Mouse (Mus musculus) ovary, postnatal 14 days (tissue): ENCODE measurements around the gene Hirip3.
"Not testable (repeated sequence)": the region's sequence is repeated elsewhere in the genome, so short reads cannot be mapped to it uniquely, and the experiment has no call there.

Experiments used
- DNase-seq: peaks from one replicate; pipeline ENCODE4 v3.0.0; 2022; ENCODE audit warnings: low spot score

Gene Hirip3

DNA sequence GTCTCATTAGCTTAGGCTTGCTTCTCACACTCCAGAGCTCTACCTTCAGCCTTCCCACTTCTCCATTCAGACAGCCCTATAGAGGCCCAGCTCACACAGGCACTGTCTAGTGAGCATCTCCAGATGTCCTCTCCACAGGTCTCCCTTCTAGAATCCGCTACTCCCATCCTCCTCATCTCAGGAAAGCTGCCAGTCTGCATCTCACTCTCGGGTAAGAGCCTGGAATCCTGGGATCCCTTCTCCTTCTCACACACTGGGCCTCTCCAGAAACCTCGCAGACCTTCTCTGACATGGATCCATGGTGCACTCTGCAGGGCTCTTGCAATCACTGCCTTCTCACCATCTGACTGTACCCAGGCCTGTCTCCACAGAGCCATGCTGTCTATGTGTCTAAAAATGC is 6.1 kb upstream of the Hirip3 start:
- DNase-seq, result no peak

DNA sequence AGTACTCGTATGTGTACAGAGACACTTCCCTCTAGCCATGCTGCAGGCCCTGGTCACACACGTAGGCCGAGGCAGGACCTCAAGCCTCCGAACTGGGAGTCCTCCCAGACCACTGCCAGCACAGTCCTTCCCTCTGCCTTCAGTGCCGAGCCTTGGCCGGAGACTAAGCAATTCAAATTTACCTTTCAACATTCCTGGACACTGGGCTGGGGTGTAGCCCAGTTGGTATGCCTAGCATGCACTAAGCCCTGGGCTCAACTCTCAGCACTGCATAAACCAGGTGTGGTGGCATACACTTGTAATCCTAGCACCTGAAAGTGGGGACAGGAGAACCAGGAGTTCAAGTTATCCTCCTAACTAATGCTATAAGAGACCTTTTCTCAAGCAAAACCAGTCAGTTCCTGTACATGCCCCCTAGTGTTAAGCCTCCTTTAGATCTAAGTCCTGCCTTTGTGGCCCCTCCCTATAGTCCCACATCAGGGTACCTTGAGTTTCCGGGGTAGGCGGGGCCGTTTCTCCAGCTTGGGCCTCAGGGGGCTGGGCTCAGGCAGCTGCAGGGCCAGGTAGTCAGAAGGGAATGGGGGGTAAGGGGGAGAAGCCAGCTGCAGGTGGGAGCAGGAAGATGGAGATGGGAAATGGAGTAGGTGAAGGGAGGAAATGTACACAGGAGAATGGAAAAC is 4.9 kb upstream of the Hirip3 start:
- DNase-seq, result no peak

DNA sequence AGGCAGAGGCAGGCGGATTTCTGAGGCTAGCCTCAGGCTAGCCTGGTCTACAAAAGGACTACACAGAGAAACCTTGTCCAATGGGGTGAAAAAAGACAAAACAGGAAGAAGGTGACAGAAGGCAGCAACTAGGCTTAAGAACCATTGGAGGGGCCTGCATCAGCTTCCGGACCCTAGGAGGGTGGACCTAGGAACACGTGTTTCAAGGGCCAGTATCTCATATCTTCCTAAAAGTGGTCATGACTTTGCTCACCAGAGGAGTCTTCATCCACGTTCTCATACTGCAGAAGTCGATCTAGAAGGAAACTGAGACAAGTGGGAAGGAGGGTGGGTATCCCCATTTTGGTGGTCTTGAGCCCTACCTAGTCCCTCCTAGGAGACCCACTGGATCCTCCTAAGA is 785 bp upstream of the Hirip3 start:
- no peak for DNase-seq

DNA sequence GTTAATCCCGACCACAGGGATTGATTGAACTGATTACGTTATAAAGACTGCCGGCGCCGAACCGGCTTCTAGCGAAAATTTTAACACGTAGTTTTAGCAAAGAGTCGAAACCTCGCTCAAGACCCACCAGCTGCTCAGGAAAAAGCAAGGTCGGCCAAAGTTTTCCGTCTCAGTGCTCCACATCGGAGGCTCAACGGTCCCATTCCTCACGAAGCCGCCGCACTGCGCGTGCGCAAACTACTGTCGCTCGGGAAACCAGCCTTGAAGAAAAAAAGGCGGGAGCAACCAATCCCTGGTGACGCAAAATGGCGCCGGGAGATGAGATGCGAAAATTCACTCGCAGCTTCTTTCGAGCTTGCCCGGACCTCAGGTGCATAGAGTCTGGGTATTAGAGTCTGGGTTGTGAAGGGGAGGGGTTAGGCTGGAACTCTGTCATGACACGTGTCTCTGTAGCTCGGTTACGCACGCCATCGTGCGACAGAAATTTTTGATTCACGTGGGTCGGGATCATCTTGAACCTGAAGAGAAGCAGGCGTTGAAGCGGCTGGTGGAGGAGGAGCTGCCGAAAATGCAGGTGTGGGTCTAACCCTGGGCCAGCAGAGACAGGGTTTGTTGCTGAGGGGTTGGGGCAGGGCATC is 494 bp downstream of the Hirip3 start, which contains the start of gene Ino80e:
Gene Ino80e, minus strand, starts transcription at position 231 of the 638 bp plus-strand sequence.
- peak; percentile 91 for DNase-seq

DNA sequence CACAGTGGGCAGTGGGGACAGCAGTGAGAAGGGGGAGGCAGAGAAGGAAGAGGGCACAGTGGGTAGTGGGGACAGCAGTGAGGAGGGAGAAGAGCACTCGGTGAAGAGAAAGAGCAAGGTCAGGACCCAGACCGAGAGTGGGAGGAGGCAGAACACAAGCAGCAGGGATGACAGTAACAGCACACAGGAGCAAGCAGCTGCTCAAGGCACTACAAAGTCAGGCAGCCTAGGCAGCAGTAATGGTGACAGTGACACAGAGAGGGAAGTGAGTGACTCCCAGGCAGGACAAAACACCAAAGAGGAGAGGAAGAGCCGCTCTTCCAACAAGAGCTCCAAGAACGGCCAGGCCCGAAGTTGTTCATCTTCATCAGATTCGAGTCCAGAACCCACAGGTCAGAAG is 2.0 kb downstream of the Hirip3 start:
- no peak for DNase-seq

DNA sequence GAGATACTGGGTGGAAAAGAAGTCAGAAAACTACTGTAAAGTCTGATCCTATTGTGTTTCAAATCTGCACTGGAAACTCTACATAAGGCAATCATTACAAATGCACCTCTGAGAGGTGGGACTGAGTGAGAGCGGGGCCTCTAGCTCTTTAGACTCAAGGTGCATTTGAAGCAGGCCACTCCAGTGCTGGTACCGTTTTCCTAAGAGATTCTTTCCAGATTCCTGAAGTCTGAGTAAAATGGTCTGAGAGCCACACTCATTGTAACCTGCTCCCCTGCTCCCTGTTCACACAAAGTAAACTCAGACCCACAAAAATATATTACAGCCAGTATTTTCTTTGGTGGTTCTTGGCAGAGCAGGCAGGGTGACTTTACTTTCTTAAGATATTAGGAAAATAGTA is 5.8 kb downstream of the Hirip3 start:
- DNase-seq, result no peak

DNA sequence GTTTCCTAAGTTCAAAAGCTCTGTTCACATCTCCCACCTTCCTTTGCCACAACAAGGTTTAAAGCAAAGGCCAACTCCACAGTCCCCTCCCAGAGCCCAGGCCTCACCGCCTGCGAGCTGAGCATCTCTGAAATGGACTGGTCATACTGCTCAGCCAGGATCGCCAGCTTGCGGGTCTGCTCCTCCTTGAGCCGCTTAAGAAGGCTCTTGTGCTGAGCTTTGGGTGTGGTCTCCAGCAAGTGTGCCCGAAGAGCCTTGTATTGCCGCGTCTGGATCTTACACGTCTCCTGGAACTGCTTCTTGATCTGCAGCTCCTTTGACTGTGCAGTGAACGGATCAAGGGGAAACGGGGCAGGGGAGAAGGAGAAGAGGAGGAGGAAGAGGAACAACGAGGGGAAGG is 6.2 kb downstream of the Hirip3 start:
- DNase-seq, result no peak

DNA sequence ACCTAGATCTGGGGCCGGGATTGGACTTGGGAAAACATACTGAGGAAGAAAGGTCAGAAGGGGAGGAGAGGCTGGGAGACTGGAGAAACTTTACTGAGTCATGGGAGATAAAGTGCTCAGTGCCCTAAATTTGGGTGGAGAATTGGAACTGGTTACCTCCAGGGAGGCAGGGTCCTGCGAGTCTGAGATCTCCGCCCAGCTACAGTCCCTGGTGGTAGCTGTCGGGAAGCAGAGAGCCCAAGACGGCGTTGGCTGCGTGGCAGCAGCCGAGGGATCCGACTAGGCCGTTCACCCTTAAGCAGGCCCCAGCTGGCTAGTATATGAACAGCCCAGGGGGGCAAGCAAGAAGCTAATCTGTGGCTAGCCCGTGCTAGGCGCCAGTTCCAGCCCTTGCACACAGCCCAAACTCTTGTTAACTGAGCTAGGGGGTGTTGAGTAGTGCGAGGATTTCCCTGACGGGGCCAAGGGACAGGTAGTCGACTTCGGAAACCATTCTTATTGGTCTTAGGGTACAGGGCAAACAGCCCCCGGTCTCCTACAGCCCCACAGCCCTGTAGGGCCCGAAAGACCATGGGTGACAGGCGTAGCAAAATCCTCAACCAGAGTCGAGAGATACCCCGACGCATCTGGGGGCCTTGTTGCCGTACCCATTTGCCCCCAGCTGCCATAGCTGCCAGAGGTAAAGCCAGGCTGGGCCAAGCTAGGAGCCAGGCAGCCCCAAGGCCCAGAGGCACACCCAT is 8.2 kb downstream of the Hirip3 start:
- DNase-seq, result no peak

DNA sequence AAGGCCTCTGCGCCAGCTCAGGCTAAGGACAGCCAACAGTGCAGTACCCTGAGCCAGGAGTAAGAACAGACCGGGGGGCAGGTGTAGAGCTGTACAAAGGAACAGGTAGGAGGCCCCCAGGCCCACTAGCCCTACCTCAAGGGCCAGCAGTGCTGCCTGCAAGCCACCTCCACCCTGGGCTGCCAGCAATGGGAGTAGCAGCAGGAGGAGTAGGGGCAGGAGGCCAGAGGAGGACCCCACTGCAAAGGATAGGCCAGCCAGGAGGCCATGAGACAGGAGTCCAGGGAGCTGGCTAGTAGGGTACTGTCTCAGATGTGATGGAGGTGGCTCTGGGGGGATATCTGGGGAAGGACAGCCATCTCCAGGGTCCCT is 8.7 kb downstream of the Hirip3 start:
- DNase-seq, result no peak

DNA sequence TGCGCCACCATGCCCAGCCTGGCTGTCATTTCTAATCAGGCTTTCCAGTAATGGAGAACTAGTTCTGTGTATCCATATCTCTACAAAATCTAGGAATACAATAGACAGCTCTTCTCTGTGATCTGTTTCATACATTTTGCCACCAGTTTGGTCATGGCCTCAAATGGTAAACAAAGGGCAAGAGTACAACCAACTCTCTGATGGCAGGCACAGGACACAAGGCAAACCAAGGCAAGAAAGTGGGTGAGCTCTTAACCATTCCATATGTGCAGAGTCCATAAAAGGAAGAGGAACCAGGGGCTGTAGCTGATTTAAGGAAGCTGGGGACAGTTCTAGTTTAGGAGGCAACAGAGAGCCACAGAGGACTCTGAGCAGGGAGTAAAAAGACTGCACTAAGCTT is 15.5 kb downstream of the Hirip3 start:
- DNase-seq, result no peak

DNA sequence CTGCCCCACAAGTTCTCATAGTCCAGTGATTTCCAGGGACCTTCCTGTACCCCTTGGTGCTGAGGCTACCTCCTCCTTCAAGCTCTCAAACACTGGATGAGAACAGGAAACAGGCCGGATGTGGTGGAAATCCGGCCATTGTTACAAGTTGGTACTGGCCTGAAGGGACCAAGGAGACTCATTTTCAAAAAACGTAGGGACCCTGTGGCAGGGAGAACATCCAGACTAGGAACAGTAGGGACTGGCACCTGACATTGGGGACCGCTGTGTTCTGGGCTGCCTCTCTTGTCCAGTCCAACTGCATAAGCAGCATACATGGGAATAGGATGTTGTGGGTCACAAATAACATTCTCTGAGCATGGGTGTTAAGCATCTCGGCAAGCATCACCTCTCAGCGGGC is 19.3 kb downstream of the Hirip3 start:
- no peak for DNase-seq

DNA sequence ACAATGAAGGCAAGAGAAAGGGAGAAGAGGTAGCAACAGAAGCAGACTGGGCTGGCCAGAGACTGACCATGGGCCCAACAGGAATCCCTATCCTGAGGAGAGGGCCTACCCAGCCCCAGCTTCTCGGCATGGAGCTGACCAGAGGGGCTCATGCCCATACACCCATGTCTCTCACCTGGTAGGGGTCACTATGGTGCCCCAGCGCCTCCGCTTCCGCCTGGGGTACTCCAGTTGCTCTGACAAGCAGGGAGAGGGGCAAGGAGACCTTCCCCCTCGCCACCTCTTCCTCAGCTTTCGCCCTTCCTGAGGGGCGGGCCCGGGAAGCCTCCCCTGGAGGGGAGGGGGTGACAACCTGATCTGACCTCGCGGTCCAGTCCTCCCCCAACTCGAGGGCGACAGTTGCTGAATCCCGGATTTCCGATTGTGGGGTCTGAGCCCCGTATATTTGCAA is 22.0 kb downstream of the Hirip3 start:
- DNase-seq, result no peak

DNA sequence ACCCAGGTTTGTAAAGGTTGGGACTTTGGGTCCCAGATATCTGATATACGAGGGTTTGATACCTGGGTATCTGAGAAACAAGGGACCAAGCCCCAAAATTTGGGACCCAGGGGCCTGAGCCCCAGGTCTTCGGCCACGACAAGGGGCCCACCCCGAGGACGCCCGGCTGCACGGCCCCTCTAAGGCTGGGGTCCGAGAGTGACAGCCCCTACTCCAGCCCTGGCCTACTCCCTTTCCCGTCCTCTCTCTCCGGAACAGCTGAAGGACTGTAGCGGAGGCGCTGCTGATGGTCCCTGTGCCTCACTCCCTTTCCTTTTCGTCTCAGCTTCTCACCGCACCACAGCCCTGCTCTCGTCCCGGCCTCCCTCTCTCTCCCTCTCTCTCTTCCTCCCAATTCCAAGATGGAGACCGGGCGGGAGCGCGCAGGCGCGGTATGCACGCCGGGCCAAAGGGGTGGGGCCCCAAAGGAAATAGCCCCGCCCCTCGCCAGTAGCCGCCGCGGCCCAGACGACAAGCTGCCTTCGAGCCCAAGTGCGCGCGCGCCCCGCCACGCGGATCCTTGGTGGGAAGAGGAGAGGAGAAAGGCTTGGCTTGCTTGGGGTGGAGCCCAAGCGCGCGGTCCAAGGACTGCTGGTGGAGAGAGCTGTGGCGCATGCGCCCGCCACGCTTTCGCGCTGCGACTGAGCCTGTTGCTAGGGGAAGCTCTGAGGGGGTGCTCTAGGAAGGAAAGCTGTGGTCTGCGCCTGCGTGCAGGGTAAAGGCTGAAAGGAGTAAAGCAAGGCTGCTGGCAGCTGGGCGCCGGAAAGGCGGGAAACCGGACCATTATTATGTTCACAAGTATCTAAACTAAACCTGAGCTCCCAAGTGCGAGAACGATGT is 22.8 kb downstream of the Hirip3 start, which contains the start of gene Taok2:
Gene Taok2, minus strand, starts transcription at position 418 of the 879 bp plus-strand sequence.
- peak; percentile 96 for DNase-seq

DNA sequence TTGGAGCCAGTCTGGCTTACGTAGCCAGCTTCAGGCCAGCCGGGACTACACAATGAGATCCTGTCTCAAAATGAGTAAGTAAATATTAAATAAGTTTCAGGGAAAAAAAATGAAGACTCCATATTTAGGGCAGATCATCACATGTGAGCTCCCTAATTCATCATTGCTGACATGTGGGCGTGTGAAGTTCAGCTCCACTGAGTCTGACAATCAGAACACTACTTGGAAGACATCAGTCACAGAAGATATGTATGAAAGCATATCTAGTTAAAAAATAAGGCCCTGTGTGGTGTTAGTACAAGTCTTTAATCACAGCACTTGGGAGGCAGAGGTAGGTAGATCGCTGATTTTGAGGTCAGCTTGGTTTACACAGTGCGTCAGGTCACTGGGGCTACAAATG is 25.5 kb downstream of the Hirip3 start:
- no peak for DNase-seq

DNA sequence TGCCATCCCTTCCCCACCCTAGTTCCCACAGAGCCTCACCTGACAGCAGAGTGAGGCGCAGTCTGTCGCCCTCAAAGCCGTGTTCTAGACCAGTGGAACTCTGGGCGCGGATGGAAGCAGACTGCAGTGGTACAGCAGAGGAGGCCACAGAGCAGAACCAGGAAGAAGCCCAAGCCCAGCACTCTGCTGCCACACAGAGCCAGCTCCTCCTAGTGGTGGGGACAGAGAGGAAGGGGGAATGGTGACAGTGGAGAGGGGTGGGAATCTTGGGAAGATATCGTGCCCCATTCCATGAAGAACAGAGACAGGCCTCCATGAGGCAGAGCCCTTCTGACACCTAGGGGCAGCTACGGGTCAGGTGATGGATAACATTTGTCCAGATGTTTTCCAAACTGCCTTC is 27.1 kb downstream of the Hirip3 start:
- DNase-seq, result no peak

DNA sequence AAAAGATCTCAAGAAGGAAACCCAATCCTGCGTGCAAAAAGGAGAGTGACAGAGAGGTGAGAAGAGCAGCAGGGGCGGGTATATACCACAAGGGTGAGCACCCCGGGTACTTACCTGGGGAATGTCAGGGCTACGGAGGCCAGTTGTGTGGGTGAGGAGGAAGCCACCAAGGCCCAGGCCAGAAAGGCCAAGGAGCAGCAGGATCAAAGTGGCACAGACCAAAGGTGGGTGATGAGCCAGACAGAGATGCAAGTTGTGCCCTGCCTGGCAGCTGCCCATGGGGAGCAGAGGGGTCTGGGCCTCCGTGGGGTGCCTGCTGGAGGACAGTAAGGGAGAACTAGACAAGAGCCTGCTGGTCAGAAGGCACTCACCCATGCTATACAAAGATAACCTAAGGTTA is 35.1 kb downstream of the Hirip3 start:
- DNase-seq, result no peak

DNA sequence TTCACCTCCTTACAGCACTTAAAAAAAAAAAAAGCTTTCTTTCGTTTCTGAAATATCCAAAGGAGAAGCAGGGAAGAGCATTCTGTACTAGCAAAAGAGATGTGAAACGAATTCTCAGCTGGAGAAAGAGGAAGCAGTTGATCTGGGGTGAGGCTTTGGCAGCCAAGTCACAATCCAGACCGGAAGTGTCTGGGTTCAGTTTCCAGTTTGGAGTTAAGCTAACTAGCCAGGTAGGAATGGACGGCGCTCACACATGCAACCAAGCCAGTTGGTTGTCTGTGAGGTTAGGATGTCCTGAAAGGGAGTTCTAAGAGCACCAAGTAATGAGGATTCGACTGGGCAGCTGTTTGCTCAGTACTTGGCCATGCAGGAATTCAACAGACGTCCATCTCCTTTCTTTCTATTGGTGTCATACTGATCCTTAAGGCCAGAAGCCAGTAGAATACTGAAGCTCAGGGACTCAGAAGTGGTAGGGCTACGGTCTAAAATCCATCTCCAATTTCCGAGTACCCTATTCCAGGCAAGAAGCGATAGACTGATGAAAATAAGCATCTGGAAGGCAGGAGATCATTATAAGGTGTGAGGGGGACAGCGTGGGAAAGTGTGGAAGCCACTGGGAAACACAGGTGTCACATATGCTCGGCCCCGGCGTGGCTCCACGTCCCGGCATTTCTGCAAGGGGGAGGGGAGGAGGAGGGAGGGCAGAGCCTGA is 35.8 kb downstream of the Hirip3 start:
- DNase-seq, result no peak

DNA sequence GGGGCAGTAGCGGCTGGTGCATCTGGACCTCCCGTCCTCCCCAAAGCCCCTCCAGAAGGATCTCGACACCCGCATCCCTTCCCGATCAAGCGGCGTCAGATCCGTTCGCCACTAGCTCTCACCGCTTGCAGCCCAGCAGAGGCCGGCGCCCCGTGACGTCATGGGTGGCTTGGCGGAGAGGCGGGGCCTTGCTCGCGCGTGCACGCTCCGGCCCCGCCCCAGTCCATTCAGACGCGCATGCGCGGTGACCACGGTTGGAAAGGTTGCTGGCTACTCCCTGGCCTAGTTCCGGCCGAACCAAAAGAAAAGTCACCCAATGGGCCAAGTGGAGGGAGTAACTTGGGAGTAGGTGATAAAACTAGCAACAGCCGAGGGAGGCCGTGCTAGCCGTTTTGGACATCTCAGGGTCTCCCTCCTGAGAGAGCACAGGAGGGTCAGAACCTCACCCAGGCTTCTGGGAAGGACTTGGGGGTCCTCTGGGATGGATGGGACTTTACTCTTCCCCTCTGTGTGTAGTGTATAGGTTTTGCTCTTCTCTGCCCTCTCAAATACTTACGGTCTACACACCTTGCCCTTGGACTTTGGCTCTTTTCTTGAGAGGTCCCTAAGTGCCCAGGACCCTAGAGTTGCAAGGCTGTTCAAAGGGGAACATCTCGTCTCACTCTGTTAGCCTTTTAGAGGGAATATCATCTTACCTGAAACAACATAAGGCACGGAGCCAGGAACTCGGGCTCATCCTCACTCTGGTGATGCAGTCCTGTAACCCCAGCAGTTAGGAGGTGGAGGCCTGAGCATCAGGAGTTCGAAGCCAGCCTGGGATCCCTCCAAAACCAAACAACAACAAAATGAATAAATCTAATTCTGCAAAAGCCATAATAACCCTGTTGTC is 36.6 kb downstream of the Hirip3 start:
- DNase-seq, result peak; percentile 98

DNA sequence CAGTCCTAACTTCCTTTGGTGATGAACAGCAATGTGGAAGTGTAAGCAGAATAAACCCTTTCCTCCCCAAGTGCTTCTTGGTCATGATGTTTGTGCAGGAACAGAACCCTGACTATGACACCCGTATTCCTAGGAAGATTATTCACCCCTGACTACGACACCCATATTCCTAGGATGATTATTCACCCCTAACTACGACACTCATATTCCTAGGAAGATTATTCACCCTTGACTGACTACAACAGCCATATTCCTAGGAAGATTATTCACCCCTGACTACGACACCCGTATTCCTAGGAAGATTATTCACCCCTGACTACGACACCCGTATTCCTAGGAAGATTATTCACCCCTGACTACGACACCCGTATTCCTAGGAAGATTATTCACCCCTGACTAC is 38.0 kb downstream of the Hirip3 start:
- not testable (repeated sequence) for DNase-seq

DNA sequence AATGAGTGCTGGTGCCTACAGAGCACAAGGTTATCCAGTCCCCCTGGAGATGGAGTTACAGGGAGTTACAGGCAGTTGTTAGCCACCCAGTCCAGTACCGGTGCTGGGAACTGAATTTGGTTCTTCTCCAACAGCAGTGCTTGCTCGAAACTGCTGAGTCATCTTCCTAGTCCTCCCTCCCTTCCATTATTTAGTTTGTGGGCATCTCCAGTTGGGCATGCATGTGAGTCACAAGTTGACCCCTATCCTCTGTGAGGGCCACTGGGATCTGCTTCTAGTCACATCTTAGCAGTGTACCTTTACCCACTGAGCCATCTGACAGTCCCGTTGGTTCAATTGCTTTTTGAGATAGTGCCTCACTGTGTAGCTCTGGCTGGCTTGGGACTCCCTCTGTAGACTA is 43.8 kb downstream of the Hirip3 start:
- DNase-seq, result no peak

DNA sequence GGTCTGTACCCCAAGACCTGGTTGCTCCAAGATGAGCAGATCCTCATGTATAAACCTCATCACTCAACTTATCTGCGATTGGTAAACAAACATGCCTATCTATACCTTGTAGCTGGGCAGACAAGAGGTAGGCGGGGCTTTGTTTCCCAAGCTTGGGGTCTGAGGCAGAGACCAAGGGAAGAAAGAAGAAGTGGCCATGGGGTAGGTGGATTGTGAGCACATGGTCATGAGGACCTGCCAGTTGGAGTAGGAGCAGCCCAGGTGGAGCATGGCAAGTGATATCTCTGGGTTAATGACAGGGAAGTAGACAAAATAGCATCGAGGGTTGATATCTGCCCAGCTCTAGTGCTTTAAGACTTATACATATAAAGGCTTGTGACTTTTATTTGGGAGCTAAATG is 53.1 kb downstream of the Hirip3 start:
- DNase-seq, result no peak
